Mouse (Mus musculus): ENCODE data around the gene Gprc5a. TPM values are rescaled to one million over a fixed set of nuclear protein-coding genes. Genes with fewer than 3 reads are reported as not detected.

Gene Gprc5a
- 0.18 and 0.48 TPM in 2 replicates for polyA plus RNA-seq (2012; rRNA removed)

- DNase-seq (ENCODE audit: low read depth) = peak; percentile 61
- no peak for TF ChIP-seq CTCF (IDR thresholded peaks at IDR 0.05; ENCODE audit: borderline replicate concordance, extremely low read depth, insufficient read depth, insufficient read length)
- TF ChIP-seq POLR2A (IDR thresholded peaks at IDR 0.05; ENCODE audit: borderline replicate concordance, extremely low read depth, insufficient read depth, insufficient read length, poor library complexity, severe bottlenecking) = no peak
Measured at GRCm38 (mm10) chr6:135065236-135065957, at the start of gene Gprc5a. Gprc5a (plus strand) TSS chr6:135065651.

- TF ChIP-seq POLR2A (IDR thresholded peaks at IDR 0.05; ENCODE audit: borderline replicate concordance, extremely low read depth, insufficient read depth, insufficient read length, poor library complexity, severe bottlenecking) = no peak
- TF ChIP-seq CTCF (IDR thresholded peaks at IDR 0.05; ENCODE audit: borderline replicate concordance, extremely low read depth, insufficient read depth, insufficient read length) = no peak
- no peak for DNase-seq (ENCODE audit: low read depth)
Measured at GRCm38 (mm10) chr6:135017211-135017610, 48.2 kb upstream of the Gprc5a start.

GRCm38 (mm10) chr6:135019564-135019963 lies 45.9 kb upstream of the Gprc5a start:
- TF ChIP-seq POLR2A (IDR thresholded peaks at IDR 0.05; ENCODE audit: borderline replicate concordance, extremely low read depth, insufficient read depth, insufficient read length, poor library complexity, severe bottlenecking) (no peak), CTCF (IDR thresholded peaks at IDR 0.05; ENCODE audit: borderline replicate concordance, extremely low read depth, insufficient read depth, insufficient read length) (no peak)
- no peak for DNase-seq (ENCODE audit: low read depth)

GRCm38 (mm10) chr6:135021633-135022032 lies 43.8 kb upstream of the Gprc5a start:
- TF ChIP-seq POLR2A (IDR thresholded peaks at IDR 0.05; ENCODE audit: borderline replicate concordance, extremely low read depth, insufficient read depth, insufficient read length, poor library complexity, severe bottlenecking) (no peak), CTCF (IDR thresholded peaks at IDR 0.05; ENCODE audit: borderline replicate concordance, extremely low read depth, insufficient read depth, insufficient read length) (no peak)
- DNase-seq (ENCODE audit: low read depth) = no peak

- no peak for TF ChIP-seq POLR2A (IDR thresholded peaks at IDR 0.05; ENCODE audit: borderline replicate concordance, extremely low read depth, insufficient read depth, insufficient read length, poor library complexity, severe bottlenecking)
- TF ChIP-seq CTCF (IDR thresholded peaks at IDR 0.05; ENCODE audit: borderline replicate concordance, extremely low read depth, insufficient read depth, insufficient read length) = no peak
- DNase-seq (ENCODE audit: low read depth) = no peak
Measured at GRCm38 (mm10) chr6:135023379-135023778, 42.1 kb upstream of the Gprc5a start.

- no peak for TF ChIP-seq CTCF (IDR thresholded peaks at IDR 0.05; ENCODE audit: borderline replicate concordance, extremely low read depth, insufficient read depth, insufficient read length)
- TF ChIP-seq POLR2A (IDR thresholded peaks at IDR 0.05; ENCODE audit: borderline replicate concordance, extremely low read depth, insufficient read depth, insufficient read length, poor library complexity, severe bottlenecking) = no peak
- DNase-seq (ENCODE audit: low read depth) = peak; percentile 22
Measured at GRCm38 (mm10) chr6:135024781-135025420, 40.5 kb upstream of the Gprc5a start.

- TF ChIP-seq POLR2A (IDR thresholded peaks at IDR 0.05; ENCODE audit: borderline replicate concordance, extremely low read depth, insufficient read depth, insufficient read length, poor library complexity, severe bottlenecking) = no peak
- TF ChIP-seq CTCF (IDR thresholded peaks at IDR 0.05; ENCODE audit: borderline replicate concordance, extremely low read depth, insufficient read depth, insufficient read length) = peak; percentile 60; the same call in 1 of the 2 replicates
- DNase-seq (ENCODE audit: low read depth) = peak; percentile 72
Measured at GRCm38 (mm10) chr6:135026232-135026631, 39.2 kb upstream of the Gprc5a start.

- no peak for TF ChIP-seq CTCF (IDR thresholded peaks at IDR 0.05; ENCODE audit: borderline replicate concordance, extremely low read depth, insufficient read depth, insufficient read length)
- TF ChIP-seq POLR2A (IDR thresholded peaks at IDR 0.05; ENCODE audit: borderline replicate concordance, extremely low read depth, insufficient read depth, insufficient read length, poor library complexity, severe bottlenecking) = no peak
- no peak for DNase-seq (ENCODE audit: low read depth)
Measured at GRCm38 (mm10) chr6:135026755-135027154, 38.7 kb upstream of the Gprc5a start.

- DNase-seq (ENCODE audit: low read depth) = no peak
- no peak for TF ChIP-seq POLR2A (IDR thresholded peaks at IDR 0.05; ENCODE audit: borderline replicate concordance, extremely low read depth, insufficient read depth, insufficient read length, poor library complexity, severe bottlenecking)
- TF ChIP-seq CTCF (IDR thresholded peaks at IDR 0.05; ENCODE audit: borderline replicate concordance, extremely low read depth, insufficient read depth, insufficient read length) = no peak
Measured at GRCm38 (mm10) chr6:135029246-135029645, 36.2 kb upstream of the Gprc5a start.

- TF ChIP-seq POLR2A (IDR thresholded peaks at IDR 0.05; ENCODE audit: borderline replicate concordance, extremely low read depth, insufficient read depth, insufficient read length, poor library complexity, severe bottlenecking) (no peak), CTCF (IDR thresholded peaks at IDR 0.05; ENCODE audit: borderline replicate concordance, extremely low read depth, insufficient read depth, insufficient read length) (no peak)
- DNase-seq (ENCODE audit: low read depth) = no peak
Measured at GRCm38 (mm10) chr6:135038674-135039073, 26.8 kb upstream of the Gprc5a start.

GRCm38 (mm10) chr6:135040275-135040871 lies 25.1 kb upstream of the Gprc5a start:
- peak; percentile 61 for DNase-seq (ENCODE audit: low read depth)

More at GRCm38 (mm10) chr6:135040275-135040871, 25.1 kb upstream of the Gprc5a start:
- TF ChIP-seq CTCF (IDR thresholded peaks at IDR 0.05; ENCODE audit: borderline replicate concordance, extremely low read depth, insufficient read depth, insufficient read length) (no peak), POLR2A (IDR thresholded peaks at IDR 0.05; ENCODE audit: borderline replicate concordance, extremely low read depth, insufficient read depth, insufficient read length, poor library complexity, severe bottlenecking) (no peak)
